Mouse (Mus musculus) testis, adult 2 months (tissue): ENCODE data around the gene Polr3h. TPM values are rescaled to one million over a fixed set of nuclear protein-coding genes. Genes with fewer than 3 reads are reported as not detected.

Experiments used
- H3K27ac ChIP-seq: fragments of 200-500 bp; 2 replicates; pipeline ENCODE4 v1.5.1; 2012; ENCODE audit warnings: low read depth, low read length; ENCODE audit not compliant: control insufficient read depth, insufficient read depth
- H3K27me3 ChIP-seq: fragments of 200-500 bp; 2 replicates; pipeline ENCODE4 v1.6.1; 2012; ENCODE audit warnings: mild to moderate bottlenecking, low read length, moderate library complexity; ENCODE audit not compliant: control insufficient read depth, insufficient read depth
- H3K36me3 ChIP-seq: fragments of 200-500 bp; 2 replicates; pipeline ENCODE4 v1.6.1; 2012; ENCODE audit warnings: mild to moderate bottlenecking, low read length; ENCODE audit not compliant: control insufficient read depth, insufficient read depth
- H3K4me1 ChIP-seq: fragments of 200-500 bp; 2 replicates; pipeline ENCODE4 v1.6.1; 2012; ENCODE audit warnings: low read length; ENCODE audit not compliant: control insufficient read depth, insufficient read depth
- H3K4me3 ChIP-seq: fragments of 200-500 bp; 2 replicates; pipeline ENCODE4 v1.5.1; 2012; ENCODE audit warnings: low read depth, mild to moderate bottlenecking, low read length, moderate library complexity, mixed read lengths; ENCODE audit not compliant: control insufficient read depth
- CTCF ChIP-seq: fragments of 200-500 bp; IDR thresholded peaks from 2 replicates; pipeline ENCODE4 v1.5.1; 2012; ENCODE audit warnings: low read depth, mild to moderate bottlenecking, inconsistent platforms, low read length, moderate library complexity; ENCODE audit not compliant: control insufficient read depth, insufficient read depth, insufficient replicate concordance
- POLR2A ChIP-seq: fragments of 200-500 bp; IDR thresholded peaks from 2 replicates; pipeline ENCODE4 v1.6.1; 2012; ENCODE audit warnings: low read depth, mild to moderate bottlenecking, inconsistent platforms, low read length, moderate library complexity; ENCODE audit not compliant: control insufficient read depth
- polyA plus RNA-seq: library from polyadenylated mRNA; depleted of rRNA; stranded (reverse); fragments of >200 nt; gene quantifications from 2 replicates; pipeline ENCODE4 v1.2.3, GENCODE M21; 2012

Polr3h gene
- polyA plus RNA-seq, 1 experiment, result 12.9 TPM

GRCm38 (mm10) chr15:81864238-81864637 lies 61.8 kb downstream of the Polr3h start:
- no peak overlapping the region for H3K27ac ChIP-seq
- TF ChIP-seq CTCF (no peak), POLR2A (no peak)
- peaks cover 4% of the 10 kb centered on the region for H3K4me1 ChIP-seq
- H3K36me3 ChIP-seq, result peaks cover 3% of the 10 kb centered on the region
- H3K4me3 ChIP-seq, result no peak overlapping the region
- H3K27me3 ChIP-seq, result no peaks in the 10 kb centered on the region

GRCm38 (mm10) chr15:81860471-81861135 lies 65.4 kb downstream of the Polr3h start:
- no peaks in the 10 kb centered on the region for H3K27me3 ChIP-seq
- H3K4me3 ChIP-seq, result no peak overlapping the region
- H3K36me3 ChIP-seq, result no peaks in the 10 kb centered on the region
- H3K27ac ChIP-seq, result peak overlapping the region; percentile 74
- peaks cover 27% of the 10 kb centered on the region for H3K4me1 ChIP-seq
- TF ChIP-seq CTCF, result no peak
- no peak for TF ChIP-seq POLR2A

GRCm38 (mm10) chr15:81859330-81860255 lies 66.4 kb downstream of the Polr3h start:
- TF ChIP-seq CTCF (no peak), POLR2A (no peak)
- Histone ChIP-seq H3K27ac (peak overlapping the region; percentile 99), H3K36me3 (no peaks in the 10 kb centered on the region), H3K4me1 (peaks cover 29% of the 10 kb centered on the region), H3K4me3 (peak overlapping the region; percentile 93), H3K27me3 (no peaks in the 10 kb centered on the region)

- H3K4me3 ChIP-seq, result peak within 1 kb of the TSS; percentile 93
- TF ChIP-seq POLR2A (no peak; the same call in 1 of the 2 replicates), CTCF (no peak)
- H3K27me3 ChIP-seq, result no peaks in the 10 kb centered on the region
- no peaks in the 10 kb centered on the region for H3K36me3 ChIP-seq
- peak within 1 kb of the TSS; percentile 99 for H3K27ac ChIP-seq
- peaks cover 29% of the 10 kb centered on the region for H3K4me1 ChIP-seq
Observed at GRCm38 (mm10) chr15:81858517-81859329, 67.3 kb downstream of the Polr3h start, which contains the start of gene Tob2. Gene Tob2, minus strand, starts transcription at chr15:81858796.

- H3K4me1 ChIP-seq, result peaks cover 29% of the 10 kb centered on the region
- H3K4me3 ChIP-seq, result peak overlapping the region; percentile 93
- no peaks in the 10 kb centered on the region for H3K27me3 ChIP-seq
- peak overlapping the region; percentile 99 for H3K27ac ChIP-seq
- TF ChIP-seq CTCF, result 0 out of 2 replicates have a peak, but pooled peaks have one; percentile 12
- TF ChIP-seq POLR2A, result peak; percentile 99
- no peaks in the 10 kb centered on the region for H3K36me3 ChIP-seq
Observed at GRCm38 (mm10) chr15:81858138-81858516, 67.9 kb downstream of the Polr3h start.

GRCm38 (mm10) chr15:81857724-81858116 lies 68.3 kb downstream of the Polr3h start:
- Histone ChIP-seq H3K27me3 (no peaks in the 10 kb centered on the region), H3K36me3 (no peaks in the 10 kb centered on the region), H3K4me1 (peaks cover 29% of the 10 kb centered on the region), H3K27ac (peak overlapping the region; percentile 92), H3K4me3 (peak overlapping the region; percentile 93)
- TF ChIP-seq CTCF (no peak), POLR2A (no peak)
